Mouse (Mus musculus): Measurements from ENCODE around the gene Dab1.

GRCm38 (mm10) chr4:103844635-103845034 lies 225.5 kb downstream of the Dab1 start:
- TF ChIP-seq CTCF (IDR thresholded peaks at IDR 0.05) (no peak), EP300 (IDR thresholded peaks at IDR 0.05) (no peak)
